Mouse (Mus musculus) sigmoid colon, adult 10 weeks (tissue): ENCODE data around the gene Fam151a. TPM values are rescaled to one million over a fixed set of nuclear protein-coding genes. Genes with fewer than 3 reads are reported as not detected.

Source experiments
- polyA plus RNA-seq: library from polyadenylated mRNA; stranded (reverse); fragments of 350-450 nt; fragmentation: Illumina TruSeq; extraction: RNeasy Lipid Tissue Mini Kit (QIAGEN cat#74804); gene quantifications from one replicate; pipeline ENCODE4 v1.2.3, GENCODE M21; 2014; ENCODE audit warnings: low read depth, low replicate concordance

The Fam151a gene
- polyA plus RNA-seq: not detected

DNA sequence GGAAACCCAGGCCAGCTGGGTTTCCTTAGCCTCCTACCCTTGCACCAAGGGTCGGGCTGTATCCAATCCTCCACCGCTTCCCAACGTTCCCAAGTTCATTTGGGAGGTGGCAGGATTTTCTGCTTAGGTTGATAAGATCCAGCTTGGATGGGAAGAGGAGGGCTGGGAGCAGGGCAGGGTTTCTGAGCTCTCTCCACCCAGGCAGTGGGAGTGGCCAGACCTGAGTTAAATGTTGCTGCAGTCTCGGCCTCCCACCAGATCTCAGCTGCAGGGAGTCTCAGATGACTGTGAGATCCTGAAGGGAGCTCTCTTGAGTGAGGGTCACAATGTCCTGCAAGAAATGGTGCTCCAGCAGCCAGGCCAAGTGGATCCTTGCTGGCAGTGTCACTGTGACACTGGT is at the start of gene Fam151a:
Fam151a (plus strand) TSS at position 254 of the 400 bp plus-strand sequence.

DNA sequence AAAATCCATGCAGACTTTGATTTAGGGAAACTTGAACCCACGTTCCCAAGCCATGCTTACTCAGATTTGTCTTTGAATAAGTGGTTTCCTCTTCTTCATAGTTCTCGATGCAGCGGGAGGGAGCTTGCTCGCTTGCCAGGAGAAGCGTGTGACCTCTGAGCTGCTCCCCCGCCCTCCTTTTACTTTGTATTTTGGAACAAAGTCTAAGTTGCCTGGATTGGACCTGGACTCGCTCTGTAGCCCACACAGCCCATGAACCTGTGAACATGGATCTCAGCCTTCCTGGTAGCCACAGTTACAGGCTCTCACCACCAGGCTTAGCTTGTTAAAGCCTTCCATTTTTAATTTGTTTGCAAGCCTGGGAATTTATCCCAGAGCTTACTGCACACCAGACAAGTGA is 2.9 kb upstream of the Fam151a start, which contains the start of gene Mroh7:
Mroh7 (minus strand) TSS at position 112 of the 400 bp plus-strand sequence.

Other genes with a start within 250 kb of the Fam151a start
- not detected for gene Bsnd, start 241.6 kb upstream of the Fam151a start, polyA plus RNA-seq
- gene Dhcr24, start 172.9 kb upstream of the Fam151a start, polyA plus RNA-seq: 5.1 TPM
- not detected for gene Lexm, start 116.6 kb upstream of the Fam151a start, polyA plus RNA-seq
- 4.9 TPM for gene Ttc22, start 111.5 kb upstream of the Fam151a start, polyA plus RNA-seq
- gene Pars2, start 82.8 kb upstream of the Fam151a start, polyA plus RNA-seq: 2.3 TPM
- 49.4 TPM for gene Ttc4, start 54.9 kb upstream of the Fam151a start, polyA plus RNA-seq
- not detected for gene Mroh7, start 3.0 kb upstream of the Fam151a start, polyA plus RNA-seq
- 9.9 TPM for gene Acot11, start 71.1 kb downstream of the Fam151a start, polyA plus RNA-seq
- gene Ssbp3, start 176.8 kb downstream of the Fam151a start, polyA plus RNA-seq: 107 TPM